Mouse (Mus musculus) mammary gland, adult 2 months (tissue): Measurements from ENCODE around the gene Epha8. TPM values are rescaled to one million over a fixed set of nuclear protein-coding genes. Genes with fewer than 3 reads are reported as not detected.

ENCODE experiments used
- polyA plus RNA-seq: library from polyadenylated mRNA; depleted of rRNA; stranded (reverse); fragments of >200 nt; gene quantifications from 2 replicates; pipeline ENCODE4 v1.2.3, GENCODE M21; 2012; ENCODE audit warnings: low replicate concordance; rRNA removed

The Epha8 gene
- polyA plus RNA-seq, result 0.04 and 0.05 TPM in 2 replicates

GRCm38 (mm10) chr4:136956751-136957446 lies at the start of gene Epha8:
Epha8 (minus strand) TSS chr4:136956816.

GRCm38 (mm10) chr4:136898637-136899036 lies 58.0 kb downstream of the Epha8 start, which contains the start of gene C1qa:
C1qa (minus strand) TSS chr4:136898803.

GRCm38 (mm10) chr4:136892811-136893210 lies 63.8 kb downstream of the Epha8 start, which contains the start of gene C1qc:
C1qc (minus strand) TSS chr4:136893065.

GRCm38 (mm10) chr4:136886101-136886500 lies 70.5 kb downstream of the Epha8 start, which contains the start of gene C1qb:
C1qb (minus strand) TSS chr4:136886187.

Other genes starting within 250 kb of the Epha8 start
- gene Ephb2, start 120.8 kb downstream of the Epha8 start, polyA plus RNA-seq, result 12.2 and 25.1 TPM in 2 replicates
- 337 and 397 TPM in 2 replicates for gene C1qb, start 70.6 kb downstream of the Epha8 start, polyA plus RNA-seq
- gene C1qc, start 63.8 kb downstream of the Epha8 start, polyA plus RNA-seq, result 348 and 460 TPM in 2 replicates
- 216 and 318 TPM in 2 replicates for gene C1qa, start 58.0 kb downstream of the Epha8 start, polyA plus RNA-seq
- 10.8 and 11.1 TPM in 2 replicates for gene Zbtb40, start 92.0 kb upstream of the Epha8 start, polyA plus RNA-seq